Mouse (Mus musculus) kidney, embryonic 15.5 days (tissue): ENCODE data around the gene Vamp3. TPM values are rescaled to one million over a fixed set of nuclear protein-coding genes. Genes with fewer than 3 reads are reported as not detected.
A peak's percentile ranks its signal among the peaks of the same experiment; 100 is the strongest.

Experiments
- ATAC-seq: fragments of 200-750 bp; cut with Nextera tagmentation; replicated peaks from 2 replicates; pipeline ENCODE4 v1.8.0; 2017; ENCODE audit warnings: moderate TSS enrichment; ENCODE audit not compliant: low FRiP score
- H3K27ac ChIP-seq: fragments of 300-500 bp; sonication (generic); 2 replicates; pipeline ENCODE4 v1.5.1; 2015; ENCODE audit warnings: mild to moderate bottlenecking, inconsistent platforms
- H3K27me3 ChIP-seq: fragments of 300-500 bp; sonication (generic); 2 replicates; pipeline ENCODE4 v1.6.1; 2015; ENCODE audit warnings: inconsistent platforms
- H3K36me3 ChIP-seq: fragments of 300-500 bp; sonication (generic); 2 replicates; pipeline ENCODE4 v1.6.1; 2015; ENCODE audit warnings: inconsistent platforms
- H3K4me1 ChIP-seq: fragments of 300-500 bp; sonication (generic); 2 replicates; pipeline ENCODE4 v1.6.1; 2015; ENCODE audit warnings: inconsistent platforms
- H3K4me2 ChIP-seq: fragments of 300-500 bp; sonication (generic); 2 replicates; pipeline ENCODE4 v1.6.1; 2015; ENCODE audit warnings: moderate library complexity, mild to moderate bottlenecking, inconsistent platforms
- H3K4me3 ChIP-seq: fragments of 300-500 bp; sonication (generic); replicated peaks from 2 replicates; pipeline ENCODE4 v1.5.1; 2015; ENCODE audit warnings: mild to moderate bottlenecking, inconsistent platforms
- H3K9ac ChIP-seq: fragments of 300-500 bp; sonication (generic); 2 replicates; pipeline ENCODE4 v1.6.1; 2015; ENCODE audit warnings: mild to moderate bottlenecking, inconsistent platforms
- H3K9me3 ChIP-seq: fragments of 300-500 bp; sonication (generic); replicated peaks from 2 replicates; pipeline ENCODE4 v1.6.1; 2016; ENCODE audit warnings: inconsistent platforms
- WGBS: fragments of 180-500 bp; shearing (Covaris S2); methylation state at CpG from one replicate; pipeline ENCODE4 v1.1.7; 2015; ENCODE audit warnings: mixed read lengths; 5-methylcytosine and 5-hydroxymethylcytosine counted together
- polyA plus RNA-seq: library from polyadenylated mRNA; unstranded; fragments of >200 nt; fragmentation: Nextera tagmentation; extraction: Ambion mirVana; gene quantifications from 2 replicates; pipeline ENCODE4 v1.2.1, GENCODE M21; 2015

Gene Vamp3
- polyA plus RNA-seq, 1 experiment from 2014 or later: 123 TPM

DNA sequence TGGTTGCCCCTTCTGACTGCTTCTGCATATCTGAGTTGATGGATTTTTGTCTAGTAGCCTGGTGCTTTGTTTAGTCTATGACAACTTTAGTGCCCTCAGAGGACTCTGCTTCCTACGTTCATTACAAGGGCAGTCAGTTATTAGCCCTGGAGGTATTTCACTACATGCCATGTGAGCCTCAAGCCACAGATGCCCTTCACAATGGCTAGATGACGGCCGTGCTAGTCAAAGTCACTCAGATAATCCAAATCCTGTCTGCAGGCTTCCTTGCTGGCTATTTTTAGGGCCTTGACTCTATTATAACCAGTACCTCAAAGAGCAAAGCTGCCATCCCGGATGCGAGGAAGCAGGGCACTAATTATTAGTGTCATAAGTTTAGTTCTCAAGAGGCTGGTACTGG lies 25.3 kb upstream of the Vamp3 start:
- 83% methylated on average over 5 of the region's 5 CpGs for WGBS
- H3K27ac ChIP-seq: no peak overlapping the region
- peaks cover 34% of the 10 kb centered on the region; the same call in 1 of the 2 replicates for H3K36me3 ChIP-seq
- H3K4me2 ChIP-seq: no peak overlapping the region
- H3K9me3 ChIP-seq: no peaks in the 10 kb centered on the region
- H3K4me1 ChIP-seq: 0 out of 2 replicates have a peak, but pooled peaks cover 5% of the 10 kb centered on the region
- no peak for ATAC-seq
- no peaks in the 10 kb centered on the region for H3K27me3 ChIP-seq
- H3K9ac ChIP-seq: no peak overlapping the region
- no peak overlapping the region for H3K4me3 ChIP-seq

DNA sequence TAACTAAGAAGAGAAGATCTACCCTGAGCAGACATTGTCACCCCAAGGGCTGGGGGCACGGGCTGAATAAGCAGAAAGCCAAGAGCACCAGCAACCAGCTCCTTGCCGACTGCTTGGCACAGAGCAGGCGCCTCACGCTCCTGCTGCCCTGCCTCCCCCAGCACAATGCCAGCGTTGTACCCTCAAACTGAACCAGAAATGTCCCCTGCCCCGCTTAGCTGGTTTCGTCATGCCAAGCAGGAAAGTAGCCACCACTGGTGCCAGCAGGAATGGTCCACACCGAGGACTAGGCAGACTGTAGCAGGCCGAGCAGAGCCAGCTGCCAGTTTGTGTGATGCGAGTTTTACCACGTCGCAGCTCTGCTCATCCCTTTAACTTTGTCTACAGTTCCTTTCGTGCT lies 24.2 kb upstream of the Vamp3 start:
- Histone ChIP-seq H3K27me3 (no peaks in the 10 kb centered on the region), H3K36me3 (peaks cover 42% of the 10 kb centered on the region; the same call in 1 of the 2 replicates), H3K27ac (no peak overlapping the region), H3K4me1 (0 out of 2 replicates have a peak, but pooled peaks cover 5% of the 10 kb centered on the region), H3K4me2 (no peak overlapping the region), H3K9me3 (no peaks in the 10 kb centered on the region), H3K4me3 (no peak overlapping the region), H3K9ac (no peak overlapping the region)
- 90% methylated on average over 13 of the region's 13 CpGs for WGBS
- ATAC-seq: no peak

DNA sequence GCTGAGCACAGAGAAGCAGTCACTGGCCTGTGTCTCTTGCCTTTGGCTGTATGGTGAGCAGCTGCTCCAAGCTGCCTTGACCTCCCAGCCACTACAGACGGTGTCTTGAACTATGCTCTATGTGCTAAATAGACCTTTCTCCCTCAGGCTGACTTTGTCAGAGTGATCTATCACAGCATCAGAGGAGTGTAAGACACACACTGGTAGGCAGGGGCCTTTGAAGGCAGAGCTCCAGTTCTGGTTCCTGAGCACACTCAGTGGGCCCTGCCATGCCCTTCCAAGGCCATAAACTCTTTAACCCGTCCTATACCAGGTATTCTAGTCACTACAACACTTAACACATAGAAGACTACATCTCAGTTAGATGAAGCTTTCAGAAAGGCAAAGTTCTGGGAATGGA lies 23.6 kb upstream of the Vamp3 start:
- H3K27ac ChIP-seq: 0 out of 2 replicates have a peak overlapping the region, but pooled peaks have one; percentile 48
- WGBS: 42% methylated on average over 2 of the region's 2 CpGs
- ATAC-seq: peak; percentile 62

DNA sequence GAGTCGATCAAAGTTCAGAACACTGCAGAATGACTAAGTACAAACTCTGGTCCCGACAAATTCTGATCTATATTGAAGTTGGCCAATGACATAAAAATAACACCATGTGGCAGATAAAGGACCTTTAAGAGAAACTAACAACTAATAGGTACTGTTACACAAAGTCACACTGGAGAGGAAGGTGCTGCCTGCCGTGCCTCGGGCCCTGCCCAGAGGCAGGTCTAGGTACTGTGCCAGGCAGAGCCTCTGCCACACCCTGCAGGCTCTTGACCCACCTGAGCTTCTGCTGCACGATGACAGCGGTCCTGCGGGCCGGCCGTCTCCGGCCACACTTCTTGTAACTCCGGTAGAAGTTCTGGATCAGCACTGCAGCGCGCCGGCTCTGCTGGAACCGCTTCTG lies 17.1 kb upstream of the Vamp3 start:
- Histone ChIP-seq H3K27ac (no peak overlapping the region), H3K36me3 (peaks cover 44% of the 10 kb centered on the region; the same call in 1 of the 2 replicates), H3K4me3 (no peak overlapping the region), H3K4me1 (no peaks in the 10 kb centered on the region), H3K4me2 (no peak overlapping the region), H3K9me3 (no peaks in the 10 kb centered on the region), H3K27me3 (no peaks in the 10 kb centered on the region), H3K9ac (no peak overlapping the region)
- WGBS: 94% methylated on average over 15 of the region's 15 CpGs
- no peak for ATAC-seq

More for the DNA sequence above, 23.6 kb upstream of the Vamp3 start:
- Histone ChIP-seq H3K4me2 (no peak overlapping the region), H3K9ac (no peak overlapping the region), H3K36me3 (peaks cover 44% of the 10 kb centered on the region; the same call in 1 of the 2 replicates), H3K4me3 (no peak overlapping the region), H3K9me3 (no peaks in the 10 kb centered on the region), H3K4me1 (0 out of 2 replicates have a peak, but pooled peaks cover 5% of the 10 kb centered on the region), H3K27me3 (no peaks in the 10 kb centered on the region)

GRCm38 (mm10) chr4:151073108-151073744 lies 15.5 kb upstream of the Vamp3 start:
- ATAC-seq: peak; percentile 49; the same call in 1 of the 2 replicates
- Histone ChIP-seq H3K36me3 (peaks cover 32% of the 10 kb centered on the region; the same call in 1 of the 2 replicates), H3K27me3 (no peaks in the 10 kb centered on the region), H3K27ac (no peak overlapping the region), H3K9ac (no peak overlapping the region), H3K4me3 (no peak overlapping the region), H3K4me2 (no peak overlapping the region), H3K9me3 (no peaks in the 10 kb centered on the region), H3K4me1 (no peaks in the 10 kb centered on the region)
- 55% methylated on average over 13 of the region's 13 CpGs for WGBS

- no peak overlapping the region for H3K4me2 ChIP-seq
- no peak overlapping the region for H3K9ac ChIP-seq
- 84% methylated on average over 7 of the region's 7 CpGs for WGBS
Observed at GRCm38 (mm10) chr4:151070962-151071361, 13.2 kb upstream of the Vamp3 start.

GRCm38 (mm10) chr4:151068751-151069150 lies 11.0 kb upstream of the Vamp3 start:
- H3K9me3 ChIP-seq: no peaks in the 10 kb centered on the region
- no peak for ATAC-seq
- H3K4me3 ChIP-seq: no peak overlapping the region
- H3K9ac ChIP-seq: no peak overlapping the region
- H3K4me1 ChIP-seq: no peaks in the 10 kb centered on the region
- 70% methylated on average over 4 of the region's 4 CpGs for WGBS
- H3K36me3 ChIP-seq: peaks cover 7% of the 10 kb centered on the region
- no peaks in the 10 kb centered on the region for H3K27me3 ChIP-seq
- no peak overlapping the region for H3K27ac ChIP-seq
- no peak overlapping the region for H3K4me2 ChIP-seq

More at GRCm38 (mm10) chr4:151070962-151071361, 13.2 kb upstream of the Vamp3 start:
- ATAC-seq: no peak
- H3K4me3 ChIP-seq: no peak overlapping the region
- H3K27ac ChIP-seq: no peak overlapping the region
- no peaks in the 10 kb centered on the region for H3K27me3 ChIP-seq
- peaks cover 17% of the 10 kb centered on the region for H3K36me3 ChIP-seq
- H3K9me3 ChIP-seq: no peaks in the 10 kb centered on the region
- H3K4me1 ChIP-seq: no peaks in the 10 kb centered on the region

GRCm38 (mm10) chr4:151059566-151059965 lies 1.8 kb upstream of the Vamp3 start:
- Histone ChIP-seq H3K9ac (no peak overlapping the region), H3K27ac (no peak overlapping the region), H3K9me3 (peaks cover 11% of the 10 kb centered on the region; the same call in 1 of the 2 replicates), H3K27me3 (no peaks in the 10 kb centered on the region), H3K4me2 (no peak overlapping the region), H3K4me1 (peaks cover 15% of the 10 kb centered on the region), H3K36me3 (peaks cover 12% of the 10 kb centered on the region; the same call in 1 of the 2 replicates), H3K4me3 (no peak overlapping the region)
- no peak for ATAC-seq
- 94% methylated on average over 4 of the region's 4 CpGs for WGBS

- Histone ChIP-seq H3K36me3 (peaks cover 20% of the 10 kb centered on the region; the same call in 1 of the 2 replicates), H3K4me3 (peak overlapping the region; percentile 91), H3K27ac (peak overlapping the region; percentile 94), H3K4me1 (peaks cover 15% of the 10 kb centered on the region), H3K4me2 (peak overlapping the region; percentile 69), H3K9me3 (peaks cover 11% of the 10 kb centered on the region; the same call in 1 of the 2 replicates), H3K9ac (peak overlapping the region; percentile 56; the same call in 1 of the 2 replicates), H3K27me3 (no peaks in the 10 kb centered on the region)
- 84% methylated on average over 4 of the region's 4 CpGs for WGBS
- no peak for ATAC-seq
Observed at GRCm38 (mm10) chr4:151058634-151059033, 871 bp upstream of the Vamp3 start.

- H3K9ac ChIP-seq: no peak overlapping the region
- no peak for ATAC-seq
- H3K36me3 ChIP-seq: peaks cover 79% of the 10 kb centered on the region
- no peaks in the 10 kb centered on the region for H3K27me3 ChIP-seq
- H3K9me3 ChIP-seq: no peaks in the 10 kb centered on the region
- H3K4me1 ChIP-seq: peaks cover 2% of the 10 kb centered on the region; the same call in 1 of the 2 replicates
- H3K27ac ChIP-seq: no peak overlapping the region
- H3K4me2 ChIP-seq: no peak overlapping the region
- H3K4me3 ChIP-seq: no peak overlapping the region
- 67% methylated on average over 1 of the region's 1 CpGs for WGBS
Observed at GRCm38 (mm10) chr4:151051162-151051561, 6.6 kb downstream of the Vamp3 start.

DNA sequence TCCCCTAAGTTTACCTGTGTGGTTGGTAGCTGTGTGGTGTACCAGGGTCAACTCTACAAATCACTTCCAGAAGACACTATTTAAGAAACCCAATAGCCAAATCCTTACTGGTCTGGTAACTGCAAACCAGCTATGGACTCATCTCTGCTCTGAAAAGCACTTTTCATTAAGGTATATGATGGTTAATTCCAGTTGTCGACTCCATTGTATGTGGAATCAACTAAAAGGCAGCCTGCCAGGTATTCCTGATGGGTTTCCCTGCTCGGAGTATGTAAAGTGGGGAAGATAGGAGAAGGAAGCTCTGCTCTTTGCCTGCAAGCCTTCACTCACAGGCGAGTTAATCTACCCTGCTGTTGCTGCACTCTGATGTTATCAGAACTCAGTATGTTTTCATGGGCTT lies 11.2 kb downstream of the Vamp3 start:
- H3K4me1 ChIP-seq: peaks cover 14% of the 10 kb centered on the region
- H3K9me3 ChIP-seq: no peaks in the 10 kb centered on the region
- WGBS: 86% methylated on average over 3 of the region's 3 CpGs

GRCm38 (mm10) chr4:151044944-151045570 lies 12.7 kb downstream of the Vamp3 start:
- H3K27ac ChIP-seq: peak overlapping the region; percentile 37; the same call in 1 of the 2 replicates
- H3K36me3 ChIP-seq: peaks cover 34% of the 10 kb centered on the region
- ATAC-seq: no peak
- no peaks in the 10 kb centered on the region for H3K9me3 ChIP-seq
- peak overlapping the region; percentile 32; the same call in 1 of the 2 replicates for H3K9ac ChIP-seq
- peak overlapping the region; percentile 62 for H3K4me3 ChIP-seq
- H3K4me1 ChIP-seq: peaks cover 14% of the 10 kb centered on the region
- peak overlapping the region; percentile 96 for H3K4me2 ChIP-seq
- 3% methylated on average over 21 of the region's 21 CpGs for WGBS
- H3K27me3 ChIP-seq: no peaks in the 10 kb centered on the region

More for the DNA sequence above, 11.2 kb downstream of the Vamp3 start:
- Histone ChIP-seq H3K4me2 (no peak overlapping the region), H3K9ac (no peak overlapping the region), H3K36me3 (peaks cover 46% of the 10 kb centered on the region), H3K27me3 (no peaks in the 10 kb centered on the region), H3K4me3 (no peak overlapping the region), H3K27ac (no peak overlapping the region)
- ATAC-seq: no peak
